Mouse (Mus musculus) forebrain, embryonic 15.5 days (tissue): ENCODE data around the gene Trmt11. TPM values are rescaled to one million over a fixed set of nuclear protein-coding genes. Genes with fewer than 3 reads are reported as not detected.

Source experiments
- polyA plus RNA-seq: library from polyadenylated mRNA; unstranded; fragments of >200 nt; fragmentation: Nextera tagmentation; extraction: Ambion mirVana; gene quantifications from 2 replicates; pipeline ENCODE4 v1.2.1, GENCODE M21; 2015

Trmt11 gene
- polyA plus RNA-seq, 1 experiment from 2014 or later = 24.8 TPM

Other genes with a start within 250 kb of the Trmt11 start
- 22.9 and 25.6 TPM in 2 replicates for gene Hint3, start 28.9 kb upstream of the Trmt11 start, polyA plus RNA-seq
- gene Ncoa7, start 202.6 kb upstream of the Trmt11 start, polyA plus RNA-seq = 13.4 and 13.7 TPM in 2 replicates
- 3.0 and 3.6 TPM in 2 replicates for gene Hey2, start 242.1 kb upstream of the Trmt11 start, polyA plus RNA-seq